Mouse (Mus musculus) stomach, postnatal 0 days (tissue): Measurements from ENCODE around the gene Apol8. TPM values are rescaled to one million over a fixed set of nuclear protein-coding genes. Genes with fewer than 3 reads are reported as not detected.
A peak's percentile ranks its signal among the peaks of the same experiment; 100 is the strongest.

Source experiments
- ATAC-seq: fragments of 200-750 bp; cut with Nextera tagmentation; 2 replicates; pipeline ENCODE4 v1.8.0; 2017; ENCODE audit not compliant: low FRiP score, low TSS enrichment
- DNase-seq: peaks from one replicate; pipeline ENCODE4 v3.0.0-alpha.2; 2016; ENCODE audit warnings: low spot score
- H3K27ac ChIP-seq: fragments of 300-500 bp; sonication (generic); replicated peaks from 2 replicates; pipeline ENCODE4 v1.5.1; 2014; ENCODE audit warnings: mild to moderate bottlenecking, control low read depth
- H3K27me3 ChIP-seq: fragments of 300-500 bp; sonication (generic); 2 replicates; pipeline ENCODE4 v1.6.1; 2014; ENCODE audit warnings: low read length; ENCODE audit not compliant: control insufficient read depth, insufficient read depth
- H3K36me3 ChIP-seq: fragments of 300-500 bp; sonication (generic); 2 replicates; pipeline ENCODE4 v1.6.1; 2014; ENCODE audit warnings: low read length, mixed read lengths; ENCODE audit not compliant: control insufficient read depth, insufficient read depth
- H3K4me1 ChIP-seq: fragments of 300-500 bp; sonication (generic); replicated peaks from 2 replicates; pipeline ENCODE4 v1.6.1; 2014; ENCODE audit warnings: antibody characterized with exemption; ENCODE audit not compliant: control insufficient read depth, insufficient read depth
- H3K4me2 ChIP-seq: fragments of 300-500 bp; sonication (generic); replicated peaks from 2 replicates; pipeline ENCODE4 v1.6.1; 2014; ENCODE audit warnings: low read depth, mild to moderate bottlenecking, control low read depth, moderate library complexity
- H3K4me3 ChIP-seq: fragments of 300-500 bp; sonication (generic); 2 replicates; pipeline ENCODE4 v1.5.1; 2014; ENCODE audit warnings: low read depth, low read length, control low read depth
- H3K9ac ChIP-seq: fragments of 300-500 bp; sonication (generic); 2 replicates; pipeline ENCODE4 v1.6.1; 2014; ENCODE audit warnings: mild to moderate bottlenecking, low read length, control low read depth, mixed read lengths
- H3K9me3 ChIP-seq: fragments of 300-500 bp; sonication (generic); 2 replicates; pipeline ENCODE4 v1.6.1; 2016; ENCODE audit warnings: low read length; ENCODE audit not compliant: control insufficient read depth
- CTCF ChIP-seq: IDR thresholded peaks from 2 replicates; pipeline ENCODE4 v1.5.1; 2016; ENCODE audit warnings: antibody characterized with exemption, low read depth, mild to moderate bottlenecking, moderate library complexity
- EP300 ChIP-seq: optimal IDR thresholded peaks from 2 replicates; pipeline ENCODE3; 2016; ENCODE audit warnings: antibody characterized with exemption
- WGBS: fragments of 180-500 bp; shearing (Covaris S2); extraction: QIAGEN DNeasy Blood & Tissue Kit; methylation state at CpG from one replicate; pipeline ENCODE4 v1.1.7; 2014; 5-methylcytosine and 5-hydroxymethylcytosine counted together
- polyA plus RNA-seq: library from polyadenylated mRNA; unstranded; fragments of >200 nt; fragmentation: Nextera tagmentation; extraction: Ambion mirVana; gene quantifications from 2 replicates; pipeline ENCODE4 v1.2.1, GENCODE M21; 2015

Apol8 gene
- polyA plus RNA-seq, 1 experiment from 2014 or later: 0.05 TPM

DNA sequence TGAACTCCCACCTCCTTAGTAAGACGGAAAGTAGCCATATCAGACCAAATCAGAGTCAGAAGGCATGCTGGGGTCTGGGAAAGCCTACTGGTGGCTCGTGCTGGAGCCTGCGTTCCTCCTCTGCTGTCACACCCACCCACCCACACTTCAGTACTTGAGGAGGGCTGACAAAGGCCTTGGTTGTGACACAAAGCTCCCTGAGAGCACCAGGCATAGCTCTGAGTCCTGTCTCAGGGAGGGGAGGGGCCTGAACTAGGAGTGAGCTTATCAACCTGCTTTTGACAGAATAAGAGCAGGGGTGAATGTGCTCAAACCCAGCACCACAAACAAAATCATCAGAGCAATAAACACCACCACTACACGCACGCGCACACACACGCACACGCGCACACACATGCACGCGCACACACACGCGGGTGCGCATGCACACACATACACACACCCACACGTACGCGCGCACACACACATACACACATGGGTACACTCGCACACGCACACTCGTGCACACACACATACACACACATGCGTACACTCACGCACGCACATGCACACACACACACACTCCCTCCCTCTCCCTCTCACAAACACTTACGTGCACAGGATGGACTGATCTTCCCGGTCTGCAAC, 39.7 kb upstream of the Apol8 start:
- H3K4me1 ChIP-seq: peaks cover 22% of the 10 kb centered on the region

DNA sequence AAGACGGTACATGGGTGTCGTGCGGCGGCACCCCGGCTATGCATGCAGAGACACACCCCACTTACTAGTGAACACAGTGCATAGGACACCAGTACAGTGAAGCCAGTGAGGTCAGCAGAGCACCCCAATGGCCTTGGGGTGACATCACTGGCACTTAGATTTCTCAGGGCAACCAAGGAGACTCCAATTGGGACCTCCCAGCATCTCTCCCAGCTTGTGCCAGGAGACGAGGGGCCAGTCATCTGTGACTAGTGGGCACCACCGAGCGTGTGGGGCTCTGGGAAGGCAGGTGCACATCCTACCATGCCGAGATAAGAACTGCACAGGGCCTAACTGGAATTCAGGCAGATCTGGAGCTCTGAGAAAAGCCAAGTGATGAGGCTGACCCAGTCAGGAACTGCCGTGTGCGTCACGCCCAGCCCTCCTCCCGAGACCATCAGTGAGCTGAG, 38.1 kb upstream of the Apol8 start:
- ATAC-seq: no peak
- Histone ChIP-seq H3K4me3 (no peak overlapping the region), H3K9me3 (no peaks in the 10 kb centered on the region), H3K9ac (no peak overlapping the region), H3K4me2 (no peak overlapping the region), H3K27ac (peak overlapping the region; percentile 5; the same call in 1 of the 2 replicates), H3K27me3 (no peaks in the 10 kb centered on the region), H3K36me3 (peaks cover 48% of the 10 kb centered on the region), H3K4me1 (peaks cover 18% of the 10 kb centered on the region)
- no peak for DNase-seq
- TF ChIP-seq CTCF: no peak
- 83% methylated on average over 13 of the region's 13 CpGs for WGBS

More for the DNA sequence above, 39.7 kb upstream of the Apol8 start:
- no peak for TF ChIP-seq CTCF
- TF ChIP-seq EP300: no peak
- no peaks in the 10 kb centered on the region for H3K9me3 ChIP-seq
- ATAC-seq: no peak
- H3K9ac ChIP-seq: no peak overlapping the region
- no peaks in the 10 kb centered on the region for H3K27me3 ChIP-seq
- no peak overlapping the region for H3K4me2 ChIP-seq
- WGBS: 86% methylated on average over 26 of the region's 26 CpGs
- H3K27ac ChIP-seq: no peak overlapping the region
- peaks cover 37% of the 10 kb centered on the region for H3K36me3 ChIP-seq
- H3K4me3 ChIP-seq: no peak overlapping the region
- DNase-seq: no peak

DNA sequence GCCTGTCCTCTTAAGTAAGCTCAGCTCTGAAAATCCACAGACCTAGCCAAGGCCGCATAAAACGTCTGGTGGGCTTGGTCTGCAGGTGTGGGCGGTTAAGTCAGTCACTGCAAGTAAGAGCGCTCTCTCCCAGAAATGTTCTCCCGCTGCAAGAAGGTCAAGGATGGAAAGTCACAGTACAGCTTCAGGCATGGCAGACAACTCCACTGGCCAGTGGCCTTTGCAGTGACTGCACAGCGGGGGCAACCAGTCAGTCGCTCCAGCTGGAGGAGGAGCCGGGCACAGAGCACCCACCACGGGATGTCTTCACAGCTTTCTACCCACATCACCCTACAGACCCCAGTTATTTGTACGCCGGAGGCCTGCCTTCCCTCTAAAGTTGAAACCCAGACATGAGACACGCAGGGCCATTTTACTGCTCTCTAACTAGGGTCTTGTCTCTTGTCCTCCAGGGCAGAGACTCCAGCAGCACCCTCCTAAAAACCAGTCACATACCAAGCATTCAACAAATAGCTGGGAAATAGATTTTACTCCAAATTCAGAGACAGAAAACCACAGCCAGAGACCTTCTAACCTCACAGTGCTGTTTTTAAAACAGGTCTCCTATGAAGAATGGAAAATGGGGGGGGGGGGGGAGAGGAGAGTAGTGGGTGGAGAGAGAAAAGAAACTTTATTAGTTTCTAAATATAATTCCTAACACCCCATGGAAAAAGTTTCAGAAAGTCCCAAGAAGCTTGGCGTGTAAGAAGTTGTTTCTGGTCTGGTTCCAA, 37.5 kb upstream of the Apol8 start:
- no peak for ATAC-seq
- Histone ChIP-seq H3K4me3 (no peak overlapping the region), H3K27me3 (no peaks in the 10 kb centered on the region), H3K9ac (no peak overlapping the region), H3K27ac (0 out of 2 replicates have a peak overlapping the region, but pooled peaks have one; percentile 35), H3K4me2 (no peak overlapping the region), H3K36me3 (peaks cover 53% of the 10 kb centered on the region), H3K4me1 (peaks cover 14% of the 10 kb centered on the region), H3K9me3 (no peaks in the 10 kb centered on the region)
- TF ChIP-seq CTCF (no peak), EP300 (no peak)
- no peak for DNase-seq
- 81% methylated on average over 13 of the region's 13 CpGs for whole genome bisulfite sequencing

DNA sequence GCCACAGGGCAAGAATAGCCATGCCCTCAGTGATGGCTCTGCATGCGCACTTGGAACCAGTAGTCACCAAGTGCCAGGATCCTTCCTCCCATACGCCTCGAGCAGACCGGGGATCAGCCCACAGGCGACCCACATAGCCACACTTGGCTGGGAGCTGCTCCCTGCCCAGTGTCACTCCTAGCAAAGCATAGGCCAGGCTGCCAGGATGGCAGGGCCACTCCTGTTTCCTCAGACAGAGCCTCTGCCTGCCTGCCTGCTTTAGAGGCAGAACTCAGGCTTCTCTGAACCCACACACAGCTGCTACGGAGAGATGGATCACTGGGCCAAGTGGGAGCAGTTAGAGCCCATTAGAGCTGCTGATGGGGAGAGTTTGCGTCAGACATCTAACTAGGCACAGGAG, 36.8 kb upstream of the Apol8 start:
- no peaks in the 10 kb centered on the region for H3K27me3 ChIP-seq
- TF ChIP-seq CTCF (no peak), EP300 (no peak)
- no peak overlapping the region for H3K4me2 ChIP-seq
- H3K9ac ChIP-seq: no peak overlapping the region
- DNase-seq: no peak
- WGBS: 72% methylated on average over 7 of the region's 7 CpGs
- 0 out of 2 replicates have a peak overlapping the region, but pooled peaks have one; percentile 35 for H3K27ac ChIP-seq
- no peak overlapping the region for H3K4me3 ChIP-seq
- H3K9me3 ChIP-seq: no peaks in the 10 kb centered on the region
- no peak for ATAC-seq
- peaks cover 11% of the 10 kb centered on the region for H3K4me1 ChIP-seq
- H3K36me3 ChIP-seq: peaks cover 61% of the 10 kb centered on the region

DNA sequence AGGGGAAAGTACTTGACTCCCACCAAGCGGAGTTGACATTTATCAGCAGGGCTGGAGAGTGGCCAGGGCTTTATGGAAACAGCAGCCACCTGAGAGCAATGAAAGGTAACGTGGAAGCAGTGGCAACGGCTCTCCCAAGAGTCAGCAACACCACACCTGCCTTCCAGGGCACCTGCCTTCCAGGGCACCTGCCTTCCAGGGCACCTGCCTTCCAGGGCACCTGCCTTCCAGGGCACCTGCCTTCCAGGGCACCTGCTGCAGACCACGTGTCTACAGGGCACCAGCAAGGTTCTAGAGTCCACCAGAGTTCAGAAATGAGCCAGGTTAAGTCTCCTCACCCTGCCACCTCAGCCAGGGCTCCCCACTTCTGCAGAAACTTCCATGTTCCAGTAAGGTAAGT, 36.3 kb upstream of the Apol8 start:
- Histone ChIP-seq H3K9me3 (no peaks in the 10 kb centered on the region), H3K27me3 (no peaks in the 10 kb centered on the region), H3K4me1 (peaks cover 7% of the 10 kb centered on the region), H3K36me3 (peaks cover 65% of the 10 kb centered on the region), H3K27ac (no peak overlapping the region), H3K9ac (no peak overlapping the region), H3K4me2 (no peak overlapping the region), H3K4me3 (no peak overlapping the region)
- DNase-seq (no peak), ATAC-seq (no peak)
- WGBS: 79% methylated on average over 4 of the region's 4 CpGs
- TF ChIP-seq CTCF (no peak), EP300 (no peak)

DNA sequence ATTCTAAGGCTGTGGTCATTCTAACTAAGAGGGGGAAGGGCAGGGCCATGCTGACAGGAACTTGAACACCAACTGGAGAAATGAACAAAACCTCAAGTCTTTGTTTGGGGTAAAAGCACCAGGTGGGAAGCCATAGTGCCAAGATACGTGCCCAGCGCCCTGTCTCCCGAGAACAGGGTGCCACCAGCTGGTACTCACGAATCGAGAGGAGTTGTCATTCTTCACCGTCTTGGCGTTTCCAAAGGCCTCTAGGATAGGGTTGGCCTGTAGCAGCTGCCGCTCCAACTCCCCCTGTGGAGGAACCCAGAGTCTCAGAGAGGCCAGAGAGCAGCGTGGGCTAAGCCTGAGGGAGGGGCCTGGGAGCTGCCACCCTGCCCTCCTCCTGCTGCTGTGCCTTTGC, 35.3 kb upstream of the Apol8 start:
- H3K4me1 ChIP-seq: no peaks in the 10 kb centered on the region
- H3K27ac ChIP-seq: no peak overlapping the region
- ATAC-seq (no peak), DNase-seq (no peak)
- H3K4me2 ChIP-seq: no peak overlapping the region
- H3K36me3 ChIP-seq: peaks cover 72% of the 10 kb centered on the region
- H3K4me3 ChIP-seq: no peak overlapping the region
- 81% methylated on average over 9 of the region's 9 CpGs for WGBS
- peak overlapping the region; percentile 31; the same call in 1 of the 2 replicates for H3K9ac ChIP-seq
- no peaks in the 10 kb centered on the region for H3K27me3 ChIP-seq
- no peaks in the 10 kb centered on the region for H3K9me3 ChIP-seq
- TF ChIP-seq CTCF (no peak), EP300 (no peak)
